Comparison of ENCODE assay signal across 13 mouse cellular contexts in genomic region chr17:73081360-73082133, GRCm38 (mm10). TPM values are rescaled to one million over a fixed set of nuclear protein-coding genes. Genes with fewer than 3 reads are reported as not detected.
DNase-seq lines count a peak whose midpoint lies in the region; ATAC-seq and TF ChIP-seq lines count a peak whose summit lies in the region.
"Had no signal": no experiment of that assay in that cellular context is flagged by ENCODE, and none has a peak within 500 bp of the region (broad histone marks: within the 10 kb centered on the region; RNA-seq: fewer than 3 reads in every experiment).

No protein-coding gene starts in this region.

- no peak for TF ChIP-seq CTCF in midbrain, postnatal 0 days (IDR thresholded peaks at IDR 0.05)

- WGBS in kidney, embryonic 16.5 days = 39% methylated on average over 9 of the region's 9 CpGs
- WGBS in embryonic facial prominence, embryonic 15.5 days = 20% methylated on average over 9 of the region's 9 CpGs
- 39% methylated on average over 9 of the region's 9 CpGs for WGBS in midbrain, postnatal 0 days

- H3K9me3 ChIP-seq in kidney, embryonic 16.5 days (ENCODE audit: low read length) = no peaks in the 10 kb centered on the region
- H3K9me3 ChIP-seq in embryonic facial prominence, embryonic 15.5 days (replicated peaks) = no peaks in the 10 kb centered on the region
- H3K9me3 ChIP-seq in midbrain, postnatal 0 days (ENCODE audit: low read length) = no peaks in the 10 kb centered on the region

- peak; percentile 75 for DNase-seq in heart, adult 11 months
- no peak for DNase-seq in heart, postnatal 14 days
- no peak for DNase-seq in kidney, adult 9 months
- DNase-seq in midbrain, postnatal 0 days (ENCODE audit: low spot score) = no peak
- no peak for DNase-seq in urinary bladder, postnatal 36 days (ENCODE audit: low spot score in 2 of 2)
- DNase-seq: adrenal gland, adult 2 months; cerebellum, postnatal 10 days; kidney, adult 18-20 months had no signal

- H3K4me1 ChIP-seq in kidney, embryonic 16.5 days (ENCODE audit: insufficient read depth, low read length) = peaks cover 11% of the 10 kb centered on the region; the same call in 1 of the 2 replicates
- peaks cover 24% of the 10 kb centered on the region for H3K4me1 ChIP-seq in embryonic facial prominence, embryonic 15.5 days
- no peaks in the 10 kb centered on the region for H3K4me1 ChIP-seq in midbrain, postnatal 0 days (ENCODE audit: insufficient read depth, low read length)

- H3K9ac ChIP-seq in kidney, embryonic 16.5 days (replicated peaks; ENCODE audit: low read length) = no peak overlapping the region
- no peak overlapping the region for H3K9ac ChIP-seq in embryonic facial prominence, embryonic 15.5 days
- no peak overlapping the region for H3K9ac ChIP-seq in midbrain, postnatal 0 days (replicated peaks; ENCODE audit: low read length, poor library complexity, severe bottlenecking)

- no peak overlapping the region for H3K4me3 ChIP-seq in kidney, embryonic 16.5 days (ENCODE audit: low read length)
- no peak overlapping the region for H3K4me3 ChIP-seq in embryonic facial prominence, embryonic 15.5 days (replicated peaks)
- no peak overlapping the region for H3K4me3 ChIP-seq in midbrain, postnatal 0 days (ENCODE audit: low read depth, low read length)

- no peaks in the 10 kb centered on the region for H3K27me3 ChIP-seq in kidney, embryonic 16.5 days (ENCODE audit: insufficient read depth, low read length)
- no peaks in the 10 kb centered on the region for H3K27me3 ChIP-seq in embryonic facial prominence, embryonic 15.5 days
- no peaks in the 10 kb centered on the region for H3K27me3 ChIP-seq in midbrain, postnatal 0 days (ENCODE audit: insufficient read depth, low read length)

- peak overlapping the region; percentile 34; the same call in 1 of the 2 replicates for H3K27ac ChIP-seq in kidney, embryonic 16.5 days (ENCODE audit: low read length)
- H3K27ac ChIP-seq in embryonic facial prominence, embryonic 15.5 days (replicated peaks) = peak overlapping the region; percentile 87
- no peak overlapping the region for H3K27ac ChIP-seq in midbrain, postnatal 0 days (ENCODE audit: low read depth, low read length)

- no peak overlapping the region for H3K4me2 ChIP-seq in kidney, embryonic 16.5 days (replicated peaks; ENCODE audit: low read depth, low read length)
- no peak overlapping the region for H3K4me2 ChIP-seq in embryonic facial prominence, embryonic 15.5 days (replicated peaks)
- no peak overlapping the region for H3K4me2 ChIP-seq in midbrain, postnatal 0 days (ENCODE audit: low read depth, low read length, poor library complexity, severe bottlenecking)
- H3K4me2 ChIP-seq: liver, embryonic 11.5 days had no signal

- intact Hi-C loops in heart, postnatal 14 days (cut with DNase I) = no loop called here

- no peaks in the 10 kb centered on the region for H3K36me3 ChIP-seq in kidney, embryonic 16.5 days (ENCODE audit: insufficient read depth, low read length)
- H3K36me3 ChIP-seq in embryonic facial prominence, embryonic 15.5 days = no peaks in the 10 kb centered on the region
- no peaks in the 10 kb centered on the region for H3K36me3 ChIP-seq in midbrain, postnatal 0 days (ENCODE audit: insufficient read depth, low read length)

- ATAC-seq in kidney, embryonic 16.5 days (ENCODE audit: low FRiP score, low TSS enrichment) = no peak
- no peak for ATAC-seq in embryonic facial prominence, embryonic 15.5 days (ENCODE audit: insufficient number of reproducible peaks, low FRiP score, low TSS enrichment, low read depth)
- ATAC-seq in midbrain, postnatal 0 days (ENCODE audit: low FRiP score) = no peak
- ATAC-seq in erythroid progenitor cell, adult 5-6 weeks (replicated peaks; ENCODE audit: low FRiP score, poor library complexity, severe bottlenecking) = no peak
- ATAC-seq: lung, postnatal 0 days had no signal

RNA-seq across cellular contexts. Expression of gene Lclat1, which starts 26.2 kb away (rescaled TPM):
- total RNA-seq in heart, postnatal 14 days (2021) = 100 to 1,000 TPM; 103 to 126 TPM
- 16.9 and 20.0 TPM in 2 replicates for polyA plus RNA-seq in kidney, embryonic 16.5 days (2015; fragmentation: Nextera tagmentation; extraction: Ambion mirVana)
- polyA plus RNA-seq in embryonic facial prominence, embryonic 15.5 days (2015; fragmentation: Nextera tagmentation; extraction: Ambion mirVana) = 11.8 and 15.4 TPM in 2 replicates
- 25.6 and 38.2 TPM in 2 replicates for total RNA-seq in midbrain, postnatal 0 days (2014; rRNA removed)
- 11.5 and 12.4 TPM in 2 replicates for polyA plus RNA-seq in midbrain, postnatal 0 days (2015; fragmentation: Nextera tagmentation; extraction: Ambion mirVana)
- 1.4 and 4.2 TPM in 2 replicates for total RNA-seq in erythroid progenitor cell, adult 5-6 weeks (2015; ENCODE audit: low replicate concordance)
- total RNA-seq in erythroid progenitor cell, adult 5-6 weeks (2017; ENCODE audit: low replicate concordance) = 2.3 and 4.2 TPM in 2 replicates
